Mouse (Mus musculus) urinary bladder, postnatal 10 days (tissue): ENCODE results near the gene C1ql1.
A peak's percentile ranks its signal among the peaks of the same experiment; 100 is the strongest.
"Not testable (repeated sequence)": the region's sequence is repeated elsewhere in the genome, so short reads cannot be mapped to it uniquely, and the experiment has no call there.

Experiments used
- DNase-seq: peaks from one replicate; pipeline ENCODE4 v3.0.0; 2022; ENCODE audit warnings: low spot score

Gene C1ql1

DNA sequence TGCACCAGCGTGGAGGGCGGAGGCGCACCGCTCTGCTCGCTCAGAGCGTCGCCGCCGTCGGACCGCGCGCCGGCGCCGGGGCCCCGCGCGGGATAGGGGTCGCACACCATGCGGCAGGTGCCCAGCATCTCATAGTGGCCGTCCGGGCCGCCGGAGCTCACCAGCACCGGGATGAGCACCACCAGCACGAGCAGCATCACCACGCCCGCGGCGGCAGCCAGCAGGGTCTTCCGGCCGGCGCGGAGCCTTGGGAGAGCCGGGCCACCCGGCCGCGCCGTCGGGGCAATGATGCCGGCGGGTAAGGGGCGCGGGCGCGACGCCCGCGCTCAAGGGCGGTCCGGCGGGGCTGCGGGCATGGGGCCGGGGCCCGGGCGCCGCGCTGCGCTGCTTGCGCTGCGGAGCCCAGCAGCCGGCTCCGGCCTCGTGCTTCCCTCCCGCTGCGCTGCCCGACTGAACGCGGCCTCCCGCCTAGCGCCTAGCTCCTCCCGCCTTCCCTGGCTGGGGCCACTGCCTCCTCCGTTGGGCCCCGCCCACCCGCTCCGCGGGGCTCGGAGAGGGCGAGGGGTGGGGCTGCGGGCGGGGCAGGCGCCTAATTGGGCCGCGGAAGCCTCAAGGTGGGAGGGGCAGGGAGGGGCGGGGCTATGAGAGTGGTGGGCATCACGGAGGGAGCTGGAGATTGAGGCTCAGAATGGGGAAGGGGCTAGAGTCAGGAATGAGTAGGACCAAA lies at the start of gene C1ql1:
TSS of gene C1ql1 (minus strand) at position 424 of the 727 bp plus-strand sequence.
- DNase-seq, result peak; percentile 47

DNA sequence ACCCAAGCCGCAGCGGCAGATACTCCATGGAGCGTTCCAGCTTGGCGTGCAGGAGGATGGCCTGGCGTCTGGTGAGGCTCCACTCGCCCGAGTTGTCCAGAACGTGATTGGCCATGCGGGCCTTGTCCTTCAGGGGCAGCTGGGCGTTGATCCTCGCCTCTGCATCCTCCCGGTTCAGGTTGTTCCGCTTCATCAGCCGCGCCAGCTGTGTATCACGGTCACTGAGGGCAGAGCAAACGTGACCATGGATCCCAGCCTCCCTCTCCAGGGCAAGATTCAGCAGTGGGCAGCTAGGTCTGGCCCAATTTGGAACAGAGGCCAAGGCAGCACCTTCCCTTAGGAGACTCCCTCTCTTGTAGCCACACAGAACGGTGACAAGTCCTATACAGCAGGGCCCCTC lies 48.5 kb upstream of the C1ql1 start:
- no peak for DNase-seq

DNA sequence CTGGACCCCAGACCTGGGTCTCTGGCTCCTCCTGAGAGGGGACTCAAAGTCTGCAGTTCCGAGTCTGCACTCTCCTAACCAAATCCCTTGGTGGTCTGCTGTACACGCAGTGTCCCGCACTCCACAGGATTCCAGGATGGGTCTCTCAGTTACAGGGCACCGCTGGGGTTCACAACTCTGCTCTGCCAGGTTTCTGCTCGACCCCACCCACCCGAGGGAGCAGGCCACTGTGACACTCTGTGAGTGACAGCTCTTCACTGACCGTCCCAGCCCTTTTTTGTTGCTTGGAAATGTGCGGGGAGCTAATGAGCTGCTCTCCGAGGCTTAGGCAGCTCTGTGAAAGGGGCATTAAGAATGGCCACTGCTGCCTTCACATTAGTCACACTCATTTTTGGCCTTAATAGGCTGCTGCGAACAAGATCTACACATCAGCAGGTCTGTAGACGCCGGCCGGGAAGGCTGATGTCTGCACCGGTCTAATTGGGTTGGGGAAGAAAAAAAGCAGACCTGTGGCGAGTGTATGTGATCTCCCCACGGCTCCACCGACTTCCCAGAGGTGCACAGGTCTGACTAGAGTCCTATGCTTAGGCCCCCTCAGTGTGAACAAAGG lies 47.0 kb upstream of the C1ql1 start:
- no peak for DNase-seq

DNA sequence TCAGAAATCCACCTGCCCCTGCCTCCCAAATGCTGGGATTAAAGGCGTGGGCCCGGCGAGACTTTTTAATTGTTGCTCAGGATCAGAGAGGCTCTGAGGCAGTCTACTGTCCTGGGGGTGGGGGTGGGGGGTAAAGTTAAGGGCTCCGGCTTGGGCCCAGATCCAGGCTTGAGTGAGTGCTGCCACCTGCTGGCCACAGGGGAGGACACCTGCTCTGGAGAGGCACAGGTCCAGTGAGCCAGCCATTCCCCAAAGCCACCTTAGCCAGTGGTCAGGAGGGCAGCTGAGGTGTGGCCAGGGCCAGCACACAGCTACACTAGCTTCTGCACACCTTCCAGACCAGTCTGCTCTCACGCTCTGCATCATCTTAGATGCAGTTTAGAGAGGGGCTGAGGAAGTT lies 46.5 kb upstream of the C1ql1 start:
- peak; percentile 35 for DNase-seq

DNA sequence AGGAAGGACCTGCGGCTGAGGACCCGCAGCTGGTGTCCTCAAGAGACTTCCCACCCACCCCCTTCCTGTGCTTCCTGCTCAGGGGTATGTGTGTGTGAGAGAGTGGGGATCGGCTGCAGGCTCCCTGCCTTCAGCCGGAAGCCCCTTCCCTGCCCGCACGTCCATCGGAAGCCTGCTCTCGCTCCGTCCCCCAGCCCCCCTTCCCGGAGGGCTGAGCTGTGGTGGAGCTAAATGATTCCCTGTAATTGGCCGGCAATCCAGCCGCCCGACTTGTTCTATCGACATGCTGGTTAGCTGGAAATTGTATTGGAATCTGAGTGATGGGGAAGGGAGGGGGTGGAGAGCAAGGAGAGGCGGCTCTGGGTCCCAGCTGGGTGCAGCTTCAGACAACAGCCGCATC lies 45.2 kb upstream of the C1ql1 start:
- no peak for DNase-seq

DNA sequence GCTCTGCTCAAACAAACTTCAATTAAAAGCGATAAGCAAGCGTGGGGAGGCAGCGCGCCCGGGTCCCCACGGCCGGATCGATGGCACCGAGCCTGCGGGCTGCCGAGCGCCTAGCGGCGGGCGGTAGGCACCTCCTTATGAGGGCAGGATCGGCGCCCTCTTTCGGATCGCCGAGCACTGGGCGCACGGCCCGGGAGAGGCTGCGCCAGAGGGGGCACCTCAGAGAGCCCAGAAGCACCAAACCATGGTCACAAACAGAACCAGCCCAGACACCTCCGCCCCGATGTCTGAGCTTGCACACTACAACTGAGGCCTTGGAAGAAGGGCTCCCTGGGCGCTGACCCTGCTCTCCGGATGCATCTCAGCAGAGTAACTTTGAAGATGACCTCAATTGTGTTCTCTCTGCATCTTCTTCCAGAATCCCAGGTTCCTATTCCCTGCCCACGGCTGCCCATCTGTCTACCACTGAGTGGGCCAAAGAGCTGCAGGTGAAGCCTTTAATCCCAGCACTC lies 43.7 kb upstream of the C1ql1 start:
- no peak for DNase-seq

DNA sequence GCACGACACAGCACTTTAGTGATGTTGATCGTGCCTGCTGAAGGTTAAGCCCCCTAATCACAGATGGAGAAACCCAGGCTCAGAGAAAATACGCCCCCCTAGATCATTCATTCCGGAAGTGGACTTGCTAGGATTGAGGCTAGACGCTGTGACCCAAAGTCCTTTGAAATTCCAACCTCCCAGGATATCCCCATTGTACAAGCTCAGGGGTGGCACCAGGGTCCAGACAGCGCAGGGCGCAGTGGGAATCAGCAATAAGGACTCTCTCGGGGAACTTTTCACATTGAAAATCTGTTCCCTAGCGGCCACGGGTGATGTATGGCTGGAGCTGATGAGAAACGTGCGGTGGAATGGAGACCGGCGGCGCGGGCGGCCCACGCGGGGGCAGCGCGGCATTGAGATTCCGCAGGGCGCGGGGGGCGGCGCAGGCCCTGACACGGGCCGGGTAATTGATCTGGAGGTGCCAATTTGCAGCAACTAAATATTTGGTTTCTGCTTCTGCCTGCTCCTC lies 43.2 kb upstream of the C1ql1 start:
- DNase-seq, result no peak

DNA sequence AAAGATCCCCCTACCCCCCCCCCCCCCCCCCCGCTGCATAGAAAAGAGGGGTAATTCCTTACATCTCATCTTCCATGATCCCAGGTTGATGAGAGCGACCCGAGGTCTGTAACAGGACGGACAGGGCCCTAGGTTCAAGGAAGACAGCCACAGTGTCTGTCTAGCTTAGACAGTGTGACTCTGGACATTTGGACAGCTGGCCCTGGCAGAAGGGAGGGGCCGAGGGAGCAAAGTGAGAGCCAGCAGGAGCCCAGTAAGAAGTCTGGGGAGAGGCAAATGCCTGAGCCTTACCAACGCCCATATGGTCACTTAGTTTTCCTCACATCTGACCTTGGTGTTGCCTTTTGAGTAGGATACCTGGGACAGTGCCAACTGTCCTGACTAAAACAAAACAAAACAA lies 38.7 kb upstream of the C1ql1 start:
- no peak for DNase-seq

DNA sequence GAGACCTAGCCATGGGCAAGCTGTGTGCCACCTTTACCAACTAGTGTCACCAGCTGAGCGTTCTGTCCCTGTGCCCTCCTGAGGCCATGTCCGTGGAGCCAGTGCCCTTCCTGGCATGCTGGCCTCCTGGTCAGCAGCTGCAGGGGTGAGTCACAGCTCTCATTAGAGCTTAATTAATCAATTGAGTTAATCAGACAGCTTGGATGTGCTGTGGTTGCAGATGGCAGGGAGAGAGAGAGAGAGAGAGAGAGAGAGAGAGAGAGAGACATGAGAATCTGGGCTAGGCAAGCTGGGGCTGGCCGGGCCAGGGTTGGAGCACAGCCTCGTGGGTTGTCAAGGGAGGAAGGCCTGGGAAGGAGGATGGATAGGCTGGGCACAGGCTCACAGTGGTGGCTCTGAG lies 38.1 kb upstream of the C1ql1 start:
- DNase-seq, result no peak

DNA sequence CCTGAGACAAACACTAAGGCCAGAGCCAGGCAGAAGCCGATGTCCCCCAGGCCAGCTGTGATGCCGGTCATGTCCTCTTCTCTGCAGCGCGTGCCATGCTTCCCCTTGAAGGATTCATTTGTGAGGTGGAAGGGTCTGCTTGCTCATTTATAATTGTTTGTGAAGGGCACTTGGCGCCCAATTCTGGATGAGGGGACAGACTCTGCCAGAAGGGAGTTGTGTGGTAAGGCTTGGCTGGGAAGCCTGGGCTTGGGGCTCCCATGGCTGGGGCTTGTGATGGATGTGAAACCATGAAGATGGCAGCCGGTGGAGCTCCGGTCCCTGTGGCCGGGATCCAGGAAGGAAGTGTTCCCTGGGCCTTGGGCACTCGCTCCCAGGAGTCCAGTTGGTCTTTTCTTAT lies 37.6 kb upstream of the C1ql1 start:
- no peak for DNase-seq

DNA sequence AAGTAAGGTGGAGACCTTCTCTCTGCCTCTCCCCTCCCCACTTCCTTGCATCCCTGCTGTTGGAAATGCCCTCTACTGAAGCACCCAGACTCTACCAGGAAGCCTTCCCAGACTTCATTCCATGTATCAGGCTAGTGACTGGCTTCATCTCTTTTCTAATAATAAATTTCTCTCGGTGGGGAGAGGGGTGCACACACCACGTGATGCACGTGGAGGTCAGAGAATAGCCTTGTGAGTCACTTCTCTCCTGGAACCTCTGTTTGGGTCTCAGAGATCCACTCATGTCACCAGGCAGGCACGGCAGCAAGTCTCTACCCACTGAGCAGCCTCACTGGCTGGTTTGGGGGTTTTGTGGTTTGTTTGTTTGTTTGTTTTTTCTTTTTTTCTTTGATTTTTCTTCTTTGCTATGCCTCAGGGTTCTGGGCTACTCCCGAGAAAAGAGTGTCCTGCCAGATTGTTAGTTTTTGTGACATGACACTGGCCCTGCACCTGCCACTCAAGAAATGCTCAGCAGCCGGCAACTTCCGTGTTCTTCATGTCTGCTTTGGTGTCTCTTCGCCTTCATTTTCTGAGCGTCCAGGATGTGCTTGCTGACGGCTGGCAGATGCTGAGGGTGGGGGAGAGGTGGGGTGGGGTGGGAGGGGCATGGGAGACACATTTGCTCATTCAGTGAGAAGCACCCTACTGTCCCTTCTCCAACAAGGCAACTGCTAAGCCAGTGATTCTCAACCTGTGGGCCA lies 34.8 kb upstream of the C1ql1 start:
- no peak for DNase-seq

DNA sequence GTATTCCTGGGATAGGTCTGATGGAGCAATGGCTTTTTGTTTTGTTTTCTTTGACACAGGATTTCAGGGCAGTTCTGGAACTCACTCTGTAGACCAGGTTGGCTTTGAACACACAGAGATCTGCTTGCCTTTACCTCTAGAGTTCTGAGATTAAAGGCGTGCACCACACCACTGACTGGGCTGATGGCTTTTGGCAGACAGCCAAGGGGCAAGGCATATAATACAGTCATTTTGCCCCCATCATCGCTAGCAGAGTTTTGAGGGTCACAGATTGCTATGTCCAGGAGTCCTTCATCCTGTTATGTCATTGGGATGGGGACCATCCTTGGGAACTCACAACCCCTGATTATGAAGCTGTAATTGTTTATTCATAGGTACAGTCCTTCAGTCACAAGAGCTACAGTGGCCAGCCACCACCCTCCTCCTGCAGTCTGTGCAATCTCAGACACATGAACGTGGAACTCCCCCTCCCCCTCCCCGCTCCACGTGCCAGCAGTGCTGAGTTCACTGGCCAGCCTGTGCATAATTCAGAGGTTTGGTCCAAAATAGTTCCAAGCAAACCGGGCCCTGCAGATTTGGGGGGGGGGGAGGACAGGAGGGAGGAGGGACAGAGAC lies 31.7 kb upstream of the C1ql1 start:
- DNase-seq, result no peak

DNA sequence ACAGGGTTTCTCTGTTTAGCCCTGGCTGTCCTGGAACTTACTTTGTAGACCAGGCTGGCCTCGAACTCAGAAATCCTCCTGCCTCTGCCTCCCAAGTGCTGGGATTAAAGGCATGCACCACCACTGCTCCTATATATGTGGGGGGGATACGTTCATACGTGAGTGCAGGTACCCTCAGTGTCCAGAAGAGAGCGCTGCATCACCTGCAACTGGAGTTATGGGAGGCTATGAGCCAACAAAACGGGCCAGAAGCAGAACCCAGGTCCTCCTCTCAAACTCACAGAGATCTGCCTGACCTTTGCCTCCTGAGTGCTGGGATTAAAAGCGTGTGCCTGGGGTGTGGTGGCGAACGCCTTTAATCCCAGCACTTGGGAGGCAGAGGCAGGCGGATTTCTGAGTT lies 29.5 kb upstream of the C1ql1 start:
- DNase-seq, result not testable (repeated sequence)

DNA sequence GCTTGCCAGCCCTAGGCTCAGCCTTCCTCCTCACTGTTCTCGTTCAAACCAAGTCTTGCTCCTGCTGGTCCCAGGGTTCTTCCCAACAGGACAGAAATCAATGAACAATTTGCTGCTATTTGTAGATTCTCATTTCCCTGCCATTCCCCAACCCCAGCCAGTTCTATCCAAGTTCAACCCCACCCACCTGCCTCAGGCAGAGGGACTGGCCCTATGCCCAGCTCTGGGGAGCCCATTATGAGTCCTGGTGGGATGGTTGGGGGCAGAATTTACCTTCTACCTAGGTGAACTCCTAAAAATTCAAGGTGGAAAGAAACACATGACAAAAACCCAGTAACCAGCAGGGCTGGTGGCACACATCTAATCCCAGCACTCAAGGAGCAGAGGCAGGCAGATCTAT lies 25.8 kb upstream of the C1ql1 start:
- DNase-seq, result no peak

DNA sequence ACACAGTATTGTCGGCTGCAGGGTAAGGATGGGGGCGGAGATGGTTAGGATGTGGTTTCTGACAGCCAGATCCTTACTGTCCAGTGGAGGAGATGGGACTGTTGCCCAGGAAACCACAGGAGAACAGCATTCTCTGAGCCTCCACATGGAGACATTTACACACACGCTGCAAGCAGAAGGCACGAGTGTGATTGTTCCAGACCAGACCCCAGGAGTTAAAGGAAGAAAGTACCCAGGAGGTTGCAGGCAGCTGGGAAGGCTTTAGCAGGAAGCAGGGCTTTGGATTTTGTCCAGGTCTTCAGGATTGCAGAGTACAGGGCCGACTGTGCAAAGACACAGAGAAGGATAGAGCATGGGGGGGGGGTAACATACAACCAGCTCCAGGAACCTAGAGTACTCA lies 25.1 kb upstream of the C1ql1 start:
- DNase-seq, result no peak

DNA sequence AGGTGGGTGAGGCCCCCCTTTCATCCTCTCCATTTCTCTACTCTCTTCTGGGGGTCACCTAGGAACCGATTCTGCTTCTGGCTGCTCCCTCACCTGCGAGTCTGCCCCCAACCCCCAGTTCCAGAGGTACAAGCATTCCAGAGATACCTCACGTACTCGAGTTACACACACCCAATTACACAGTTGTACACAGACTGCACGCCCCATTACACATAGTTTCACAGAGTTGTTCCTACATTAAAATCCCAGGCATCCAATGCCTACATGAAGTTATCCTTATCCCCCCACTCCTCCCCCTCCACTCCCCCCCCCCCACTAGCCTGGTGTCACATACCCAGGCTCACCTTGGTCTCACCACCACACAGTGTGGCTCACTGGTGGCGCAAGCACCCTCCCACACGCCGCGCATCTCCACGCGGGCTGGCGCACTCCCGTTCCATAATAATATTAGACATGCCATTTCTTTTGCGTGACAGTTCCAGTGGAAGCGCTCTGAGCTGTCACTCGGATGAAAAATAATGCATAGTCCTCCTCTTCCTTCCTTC lies 18.1 kb upstream of the C1ql1 start:
- DNase-seq, result no peak

DNA sequence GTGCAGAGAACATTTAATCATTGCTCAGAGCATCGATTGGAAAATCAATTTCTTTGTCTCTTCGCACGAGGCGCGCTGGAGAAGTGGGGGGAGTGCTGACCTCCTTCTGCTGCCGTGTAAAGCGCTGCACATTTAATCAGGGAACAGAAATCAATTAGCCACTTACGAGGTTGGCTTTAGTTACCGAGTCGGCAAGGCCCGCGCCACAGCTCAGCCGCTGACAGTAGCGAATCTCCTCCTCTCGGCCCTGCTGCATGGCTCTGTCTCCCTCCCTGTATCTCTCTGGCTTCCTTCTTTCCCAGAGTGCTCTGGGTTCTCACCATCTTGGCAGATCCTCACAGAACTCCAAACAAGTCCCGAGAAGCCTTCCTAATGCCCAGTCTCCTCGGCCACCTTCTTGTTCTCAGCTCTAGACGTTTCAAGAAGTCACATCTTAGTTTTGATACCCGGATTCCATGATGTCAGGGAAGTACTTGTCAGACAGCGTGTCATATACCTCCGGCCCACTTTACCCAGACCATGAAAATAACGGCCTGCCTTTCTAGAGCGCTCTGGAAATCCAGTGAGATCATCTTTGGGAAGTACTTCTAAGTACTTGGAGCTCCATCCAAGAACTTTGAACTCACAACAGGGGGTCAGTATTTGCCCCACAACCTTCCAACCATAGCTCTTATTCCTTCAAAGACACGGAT lies 17.5 kb upstream of the C1ql1 start:
- no peak for DNase-seq

DNA sequence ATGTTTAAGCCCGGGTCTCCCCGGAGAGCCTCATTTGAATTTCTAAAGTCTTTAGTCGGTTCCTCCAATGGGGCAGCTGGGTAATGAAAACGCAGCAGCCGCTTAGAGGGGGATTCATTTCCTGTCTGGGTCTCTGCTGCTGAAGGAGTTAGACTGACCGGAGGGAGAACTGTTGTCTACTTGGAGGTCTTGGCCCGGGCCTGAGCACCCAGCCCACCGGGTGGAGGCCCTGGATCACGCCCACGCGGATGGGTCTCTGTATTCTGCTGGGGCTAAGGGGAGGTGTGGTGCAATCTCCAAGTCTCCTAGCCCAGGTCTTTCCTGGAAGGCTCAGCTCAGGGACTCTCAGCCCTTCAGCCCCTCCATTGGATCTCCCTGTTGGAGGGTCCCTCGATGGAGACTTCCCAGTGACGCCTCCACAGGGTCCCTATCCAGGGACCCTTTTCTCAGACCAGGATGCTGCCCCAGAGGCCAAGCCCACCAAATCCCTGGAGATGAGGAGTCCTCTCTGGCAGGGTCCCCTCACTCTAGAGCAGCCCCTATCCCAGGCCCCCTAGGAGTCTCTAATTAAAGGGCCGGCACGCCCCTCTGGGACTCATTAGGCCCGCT lies 16.9 kb upstream of the C1ql1 start:
- no peak for DNase-seq

DNA sequence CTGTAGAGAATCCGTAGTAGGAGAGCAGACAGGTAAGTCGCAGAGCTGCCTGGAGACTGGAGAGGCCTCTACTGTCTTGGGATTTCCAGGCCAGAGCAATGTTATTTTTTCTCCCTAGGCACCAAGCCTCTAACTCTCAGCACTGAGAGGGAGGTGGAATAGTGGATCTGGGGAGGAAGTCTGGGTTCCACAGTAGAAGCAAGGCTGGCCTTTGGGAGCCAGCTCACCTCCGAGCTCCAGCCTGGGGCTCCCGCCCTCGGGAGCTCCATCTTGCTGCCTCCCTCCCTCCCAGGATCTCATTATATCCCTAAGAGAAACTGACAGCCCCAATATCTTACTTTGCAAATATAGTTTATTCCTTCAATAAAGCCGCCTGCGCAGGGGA lies 16.4 kb upstream of the C1ql1 start:
- no peak for DNase-seq

DNA sequence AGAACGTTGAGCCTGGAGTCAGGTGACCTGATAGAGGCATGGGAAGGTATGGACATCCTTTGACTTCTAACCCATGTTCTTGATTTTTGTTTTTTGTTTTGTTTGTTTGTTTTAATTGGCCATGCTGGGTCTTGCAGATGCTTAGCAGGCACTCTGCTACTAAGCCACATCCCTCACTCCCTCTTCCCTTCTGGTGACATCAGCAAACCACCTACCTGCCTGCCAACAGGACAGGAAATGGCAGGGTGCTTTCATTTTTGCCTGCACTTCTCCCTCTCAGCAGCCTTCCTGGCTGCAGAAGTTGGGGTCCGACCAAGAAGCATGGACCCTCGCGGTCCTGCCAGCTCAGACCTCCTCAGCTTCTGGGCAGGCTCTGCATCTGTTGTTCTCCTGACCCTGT lies 14.6 kb upstream of the C1ql1 start:
- DNase-seq, result no peak

DNA sequence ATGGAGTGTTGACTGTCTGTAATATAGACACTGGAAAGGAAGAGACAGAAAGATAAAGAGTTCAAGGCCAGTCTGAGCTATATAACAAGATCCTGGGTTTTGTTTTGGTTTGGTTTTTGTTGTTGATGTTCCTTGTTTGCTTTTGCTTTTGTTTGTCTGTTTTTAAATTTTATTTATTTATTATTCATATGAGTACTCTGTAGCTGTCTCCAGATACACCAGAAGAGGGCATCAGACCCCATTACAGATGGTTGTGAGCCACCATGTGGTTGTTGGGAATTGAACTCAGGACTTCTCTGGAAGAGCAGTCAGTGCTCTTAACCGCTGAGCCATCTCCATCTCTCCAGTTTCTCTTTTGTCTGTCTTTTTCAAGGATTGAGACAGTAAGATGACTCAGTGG lies 12.4 kb upstream of the C1ql1 start:
- no peak for DNase-seq
